Mouse (Mus musculus) kidney, embryonic 16.5 days (tissue): ENCODE data around the gene Denr. TPM values are rescaled to one million over a fixed set of nuclear protein-coding genes. Genes with fewer than 3 reads are reported as not detected.

Experiments
- ATAC-seq: fragments of 200-750 bp; cut with Nextera tagmentation; 2 replicates; pipeline ENCODE4 v1.8.0; 2017; ENCODE audit warnings: moderate TSS enrichment; ENCODE audit not compliant: low FRiP score, low TSS enrichment
- H3K27ac ChIP-seq: fragments of 300-500 bp; sonication (generic); 2 replicates; pipeline ENCODE4 v1.5.1; 2014; ENCODE audit warnings: low read length
- H3K27me3 ChIP-seq: fragments of 300-500 bp; sonication (generic); 2 replicates; pipeline ENCODE4 v1.6.1; 2014; ENCODE audit warnings: low read length, control low read depth, mixed read lengths; ENCODE audit not compliant: insufficient read depth
- H3K36me3 ChIP-seq: fragments of 300-500 bp; sonication (generic); 2 replicates; pipeline ENCODE4 v1.6.1; 2014; ENCODE audit warnings: low read length, control low read depth, mixed read lengths; ENCODE audit not compliant: insufficient read depth
- H3K4me1 ChIP-seq: fragments of 300-500 bp; sonication (generic); 2 replicates; pipeline ENCODE4 v1.6.1; 2014; ENCODE audit warnings: low read length, control low read depth, mixed read lengths; ENCODE audit not compliant: insufficient read depth
- H3K4me2 ChIP-seq: fragments of 300-500 bp; sonication (generic); replicated peaks from 2 replicates; pipeline ENCODE4 v1.6.1; 2014; ENCODE audit warnings: low read depth, low read length
- H3K4me3 ChIP-seq: fragments of 300-500 bp; sonication (generic); 2 replicates; pipeline ENCODE4 v1.5.1; 2014; ENCODE audit warnings: mild to moderate bottlenecking, low read length
- H3K9ac ChIP-seq: fragments of 300-500 bp; sonication (generic); replicated peaks from 2 replicates; pipeline ENCODE4 v1.6.1; 2014; ENCODE audit warnings: low read length
- H3K9me3 ChIP-seq: fragments of 300-500 bp; sonication (generic); 2 replicates; pipeline ENCODE4 v1.6.1; 2016; ENCODE audit warnings: low read length, control low read depth
- WGBS: fragments of 180-500 bp; shearing (Covaris S2); extraction: QIAGEN DNeasy Blood & Tissue Kit; methylation state at CpG from one replicate; pipeline ENCODE4 v1.1.7; 2014; 5-methylcytosine and 5-hydroxymethylcytosine counted together
- polyA plus RNA-seq: library from polyadenylated mRNA; unstranded; fragments of >200 nt; fragmentation: Nextera tagmentation; extraction: Ambion mirVana; gene quantifications from 2 replicates; pipeline ENCODE4 v1.2.1, GENCODE M21; 2015

The Denr gene
- polyA plus RNA-seq, 1 experiment from 2014 or later = 107 TPM

- WGBS = 59% methylated on average over 8 of the region's 8 CpGs
- no peak for ATAC-seq
- H3K36me3 ChIP-seq = no peaks in the 10 kb centered on the region
- H3K27me3 ChIP-seq = no peaks in the 10 kb centered on the region
- no peaks in the 10 kb centered on the region for H3K4me1 ChIP-seq
- no peak overlapping the region for H3K4me2 ChIP-seq
- H3K9ac ChIP-seq = no peak overlapping the region
- no peaks in the 10 kb centered on the region for H3K9me3 ChIP-seq
- no peak overlapping the region for H3K4me3 ChIP-seq
- H3K27ac ChIP-seq = no peak overlapping the region
Measured at GRCm38 (mm10) chr5:123960129-123960528, 53.2 kb downstream of the Denr start.

- WGBS = 82% methylated on average over 12 of the region's 12 CpGs
- no peak overlapping the region for H3K9ac ChIP-seq
- H3K4me2 ChIP-seq = no peak overlapping the region
- no peaks in the 10 kb centered on the region for H3K4me1 ChIP-seq
- no peak overlapping the region for H3K27ac ChIP-seq
- H3K27me3 ChIP-seq = no peaks in the 10 kb centered on the region
- no peak for ATAC-seq
- H3K36me3 ChIP-seq = no peaks in the 10 kb centered on the region
- no peak overlapping the region for H3K4me3 ChIP-seq
- no peaks in the 10 kb centered on the region for H3K9me3 ChIP-seq
Measured at GRCm38 (mm10) chr5:123961046-123961445, 54.1 kb downstream of the Denr start.

GRCm38 (mm10) chr5:123964208-123964607 is 57.2 kb downstream of the Denr start:
- ATAC-seq = no peak
- no peaks in the 10 kb centered on the region for H3K27me3 ChIP-seq
- no peaks in the 10 kb centered on the region for H3K36me3 ChIP-seq
- 88% methylated on average over 4 of the region's 4 CpGs for WGBS
- H3K9me3 ChIP-seq = no peaks in the 10 kb centered on the region
- H3K9ac ChIP-seq = no peak overlapping the region
- H3K4me2 ChIP-seq = no peak overlapping the region
- no peak overlapping the region for H3K27ac ChIP-seq
- 0 out of 2 replicates have a peak, but pooled peaks cover 4% of the 10 kb centered on the region for H3K4me1 ChIP-seq
- H3K4me3 ChIP-seq = no peak overlapping the region

GRCm38 (mm10) chr5:123966759-123967158 is 59.8 kb downstream of the Denr start:
- no peak overlapping the region for H3K27ac ChIP-seq
- H3K9me3 ChIP-seq = no peaks in the 10 kb centered on the region
- no peaks in the 10 kb centered on the region for H3K27me3 ChIP-seq
- H3K4me2 ChIP-seq = no peak overlapping the region
- H3K36me3 ChIP-seq = no peaks in the 10 kb centered on the region
- ATAC-seq = no peak
- no peak overlapping the region for H3K4me3 ChIP-seq
- no peak overlapping the region for H3K9ac ChIP-seq
- 85% methylated on average over 2 of the region's 2 CpGs for WGBS
- H3K4me1 ChIP-seq = 0 out of 2 replicates have a peak, but pooled peaks cover 4% of the 10 kb centered on the region

GRCm38 (mm10) chr5:123968468-123968867 is 61.5 kb downstream of the Denr start:
- no peak overlapping the region for H3K4me3 ChIP-seq
- 0 out of 2 replicates have a peak, but pooled peaks cover 4% of the 10 kb centered on the region for H3K4me1 ChIP-seq
- H3K36me3 ChIP-seq = no peaks in the 10 kb centered on the region
- WGBS = 60% methylated on average over 5 of the region's 5 CpGs
- H3K27me3 ChIP-seq = 0 out of 2 replicates have a peak, but pooled peaks cover 2% of the 10 kb centered on the region
- no peak overlapping the region for H3K4me2 ChIP-seq
- no peaks in the 10 kb centered on the region for H3K9me3 ChIP-seq
- ATAC-seq = no peak
- no peak overlapping the region for H3K27ac ChIP-seq
- no peak overlapping the region for H3K9ac ChIP-seq

- H3K4me3 ChIP-seq = no peak overlapping the region
- peaks cover 6% of the 10 kb centered on the region; the same call in 1 of the 2 replicates for H3K4me1 ChIP-seq
- H3K36me3 ChIP-seq = no peaks in the 10 kb centered on the region
- H3K4me2 ChIP-seq = no peak overlapping the region
- H3K9ac ChIP-seq = no peak overlapping the region
- no peak overlapping the region for H3K27ac ChIP-seq
- 0 out of 2 replicates have a peak, but pooled peaks cover 2% of the 10 kb centered on the region for H3K27me3 ChIP-seq
- H3K9me3 ChIP-seq = no peaks in the 10 kb centered on the region
- 54% methylated on average over 8 of the region's 8 CpGs for WGBS
- no peak for ATAC-seq
Measured at GRCm38 (mm10) chr5:123969216-123969615, 62.2 kb downstream of the Denr start.

- Histone ChIP-seq H3K36me3 (no peaks in the 10 kb centered on the region), H3K4me3 (no peak overlapping the region), H3K27me3 (0 out of 2 replicates have a peak, but pooled peaks cover 2% of the 10 kb centered on the region), H3K9me3 (no peaks in the 10 kb centered on the region), H3K4me1 (peaks cover 18% of the 10 kb centered on the region), H3K4me2 (no peak overlapping the region), H3K27ac (no peak overlapping the region), H3K9ac (no peak overlapping the region)
- ATAC-seq = no peak
- 89% methylated on average over 4 of the region's 4 CpGs for WGBS
Measured at GRCm38 (mm10) chr5:123970576-123970975, 63.6 kb downstream of the Denr start.

GRCm38 (mm10) chr5:123972453-123972852 is 65.5 kb downstream of the Denr start:
- H3K36me3 ChIP-seq = no peaks in the 10 kb centered on the region

GRCm38 (mm10) chr5:123973299-123974178 is 66.6 kb downstream of the Denr start, which contains the start of gene Hip1r:
Gene Hip1r (plus strand): TSS chr5:123973628.
- H3K4me2 ChIP-seq = peak within 1 kb of the TSS; percentile 89
- no peaks in the 10 kb centered on the region for H3K36me3 ChIP-seq
- peaks cover 45% of the 10 kb centered on the region for H3K4me1 ChIP-seq
- peak within 1 kb of the TSS; percentile 87 for H3K9ac ChIP-seq
- ATAC-seq = peak; percentile 83
- peak within 1 kb of the TSS; percentile 77 for H3K4me3 ChIP-seq
- 0 out of 2 replicates have a peak, but pooled peaks cover 2% of the 10 kb centered on the region for H3K27me3 ChIP-seq
- H3K9me3 ChIP-seq = no peaks in the 10 kb centered on the region
- WGBS = 1% methylated on average over 75 of the region's 106 CpGs
- peak within 1 kb of the TSS; percentile 64 for H3K27ac ChIP-seq

More at GRCm38 (mm10) chr5:123972453-123972852, 65.5 kb downstream of the Denr start:
- no peak overlapping the region for H3K4me3 ChIP-seq
- H3K4me1 ChIP-seq = peaks cover 35% of the 10 kb centered on the region
- H3K9ac ChIP-seq = no peak overlapping the region
- no peak for ATAC-seq
- WGBS = 79% methylated on average over 6 of the region's 6 CpGs
- H3K9me3 ChIP-seq = no peaks in the 10 kb centered on the region
- no peak overlapping the region for H3K4me2 ChIP-seq
- no peak overlapping the region for H3K27ac ChIP-seq
- 0 out of 2 replicates have a peak, but pooled peaks cover 2% of the 10 kb centered on the region for H3K27me3 ChIP-seq

GRCm38 (mm10) chr5:123974179-123974485 is 67.2 kb downstream of the Denr start:
- H3K27me3 ChIP-seq = 0 out of 2 replicates have a peak, but pooled peaks cover 2% of the 10 kb centered on the region
- peak overlapping the region; percentile 64; the same call in 1 of the 2 replicates for H3K27ac ChIP-seq
- H3K4me2 ChIP-seq = peak overlapping the region; percentile 89
- H3K9ac ChIP-seq = peak overlapping the region; percentile 87
- H3K9me3 ChIP-seq = no peaks in the 10 kb centered on the region
- WGBS = 0% methylated on average over 14 of the region's 14 CpGs
- no peaks in the 10 kb centered on the region for H3K36me3 ChIP-seq
- H3K4me1 ChIP-seq = peaks cover 44% of the 10 kb centered on the region
- H3K4me3 ChIP-seq = peak overlapping the region; percentile 77
- no peak for ATAC-seq
